Comparison of ENCODE assay signal across 8 mouse cellular contexts in the genomic region with DNA sequence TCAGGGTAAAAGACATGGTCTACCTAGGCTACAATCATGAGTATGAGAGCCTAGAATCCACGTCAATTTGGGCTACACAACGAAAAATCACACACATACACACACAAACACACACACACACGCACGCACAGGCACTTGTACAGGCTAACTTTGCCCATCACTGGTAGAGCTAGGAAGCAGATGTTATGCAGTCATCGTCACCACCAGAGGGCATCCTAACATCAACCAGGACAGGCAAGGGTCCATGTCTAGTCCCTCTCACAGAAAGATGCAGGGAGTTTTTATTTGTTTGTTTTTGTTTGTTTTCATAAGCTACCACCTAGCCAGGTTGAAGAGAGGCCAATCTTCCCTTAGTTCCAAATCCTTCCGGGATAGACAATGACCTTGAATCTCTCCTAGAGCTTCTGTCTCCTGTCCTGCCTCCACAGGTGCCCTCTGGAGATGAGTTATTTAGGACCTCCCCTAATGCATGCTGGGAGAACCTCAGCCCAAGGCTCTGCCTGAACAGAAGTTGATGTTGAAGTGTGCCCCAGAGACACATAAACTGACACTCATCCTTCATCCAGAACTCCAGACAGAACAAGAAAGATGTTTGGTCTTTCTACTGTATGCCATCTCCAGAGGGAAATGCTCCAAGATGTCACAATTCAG. TPM values are rescaled to one million over a fixed set of nuclear protein-coding genes. Genes with fewer than 3 reads are reported as not detected.
DNase-seq lines count a peak whose midpoint lies in the region; ATAC-seq lines count a peak whose summit lies in the region.

No protein-coding gene starts in this region.

- peak; percentile 95 for ATAC-seq in frontal cortex, adult (ENCODE audit: low TSS enrichment)

- intact Hi-C loops in heart, postnatal 10 days (cut with DNase I) = loop anchor here (1.0 to 2.0 kb wide), 3 partner anchors 78 to 258 kb away; no protein-coding TSS in a partner anchor

- DNase-seq in frontal cortex, postnatal 25 days (ENCODE audit: low spot score in 2 of 2) = no peak
- peak; percentile 75 for DNase-seq in adrenal gland, postnatal 10 days
- peak; percentile 60 for DNase-seq in embryo, embryonic 9.5 days (ENCODE audit: extremely low spot score)
- DNase-seq in heart, postnatal 10 days = peak; percentile 74 to 80
- DNase-seq in kidney, postnatal 14 days = peak; percentile 75
- peak; percentile 79 for DNase-seq in lung, postnatal 10 days
- peak; percentile 63 to 68 for DNase-seq in right cerebral cortex, adult 2 months (ENCODE audit: low spot score in 2 of 2)

RNA-seq across cellular contexts. Expression of a gene that starts 32.0 kb away (rescaled TPM):
- 10 to 100 TPM in 1 of 2 experiments, 1 to 10 TPM in 1; 6.3 to 15.8 TPM for total RNA-seq in adrenal gland, postnatal 10 days (2021)
- 10 to 100 TPM; 16.1 to 26.7 TPM for total RNA-seq in heart, postnatal 10 days (2021)

RNA-seq across cellular contexts. Expression of a gene that starts 47.4 kb away (rescaled TPM):
- 10 to 100 TPM; 14.6 to 15.1 TPM for total RNA-seq in adrenal gland, postnatal 10 days (2021)
- total RNA-seq in heart, postnatal 10 days (2021) = 10 to 100 TPM; 16.2 TPM

Comparison
In these comparisons a context has a peak if more than half of its experiments do, and no peak if none do; other contexts are left out.
1. DNase-seq: peak in adrenal gland, postnatal 10 days (single experiment), embryo, embryonic 9.5 days (single experiment), heart, postnatal 10 days (2 of 2), kidney, postnatal 14 days (single experiment), lung, postnatal 10 days (single experiment) and right cerebral cortex, adult 2 months (2 of 2); none in frontal cortex, postnatal 25 days (0 of 2).